Mouse (Mus musculus): ENCODE results near the gene Mettl9.

DNA sequence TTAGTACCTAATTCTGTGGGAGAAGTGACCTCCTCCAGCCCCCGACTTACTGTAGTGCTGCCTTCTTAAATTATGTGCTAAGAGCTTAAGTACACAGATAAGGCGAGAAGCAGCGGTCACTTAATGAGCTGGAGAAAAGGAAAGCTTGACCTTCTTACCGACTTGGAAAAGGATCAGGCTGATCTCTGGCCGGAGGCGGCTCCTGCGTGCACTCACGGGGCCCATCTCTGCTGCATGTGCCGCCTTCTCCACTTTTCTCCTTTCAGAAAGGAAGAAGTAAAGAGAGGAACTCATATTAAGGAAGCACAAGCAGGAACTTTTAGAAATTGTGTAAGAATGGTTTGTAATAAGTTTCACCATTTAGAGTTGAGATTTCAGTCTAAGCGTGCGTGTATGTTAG, 40.0 kb downstream of the Mettl9 start, which contains the start of gene Igsf6:
- TF ChIP-seq CTCF (IDR thresholded peaks at IDR 0.05; ENCODE audit: insufficient read depth, low read depth, low read length): no peak
- TF ChIP-seq POLR2A (IDR thresholded peaks at IDR 0.05; ENCODE audit: insufficient read depth, low read depth, low read length): no peak
